Mouse (Mus musculus) liver, postnatal 0 days (tissue): ENCODE measurements around the gene Lyrm7.

Experiments
- CTCF ChIP-seq: sonication (generic); IDR thresholded peaks from 2 replicates; pipeline ENCODE4 v1.5.1; 2016; ENCODE audit warnings: antibody characterized with exemption, low read depth
- EP300 ChIP-seq: IDR thresholded peaks from 2 replicates; pipeline ENCODE4 v1.6.1; 2016; ENCODE audit warnings: antibody characterized with exemption, low read depth, mild to moderate bottlenecking

- TF ChIP-seq CTCF (no peak), EP300 (no peak)
Measured at GRCm38 (mm10) chr11:54782253-54782652, 78.5 kb downstream of the Lyrm7 start.
